Mouse (Mus musculus): ENCODE measurements around the gene Vps37b.

The Vps37b gene

DNA sequence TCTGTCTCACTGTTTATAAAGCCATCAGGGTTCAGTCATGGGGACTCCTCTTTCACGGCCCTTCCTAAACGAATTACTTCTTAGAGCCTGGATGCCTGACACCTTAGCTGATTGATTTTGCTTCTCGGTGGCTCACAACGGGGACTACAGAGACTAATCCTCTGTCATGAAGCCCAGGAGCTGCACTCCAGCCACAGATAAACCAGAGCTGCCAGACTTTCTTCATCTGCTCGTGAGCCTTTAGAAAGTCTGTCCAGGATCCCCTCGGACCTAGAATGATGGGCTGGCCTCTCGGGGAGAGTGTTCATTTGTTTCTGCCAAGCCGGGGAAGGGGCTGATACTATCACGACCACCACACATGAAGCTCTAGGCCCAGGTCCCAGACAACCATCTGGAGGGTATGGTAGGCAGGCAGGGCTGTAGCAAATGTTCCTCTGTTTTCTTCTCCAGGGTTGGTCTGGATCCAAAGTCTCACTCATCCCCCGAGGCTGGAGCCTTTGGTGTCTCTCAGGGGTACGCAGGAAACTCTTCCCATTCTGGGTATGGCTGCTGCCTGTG is 13.5 kb upstream of the Vps37b start:
- DNase-seq, result no peak

DNA sequence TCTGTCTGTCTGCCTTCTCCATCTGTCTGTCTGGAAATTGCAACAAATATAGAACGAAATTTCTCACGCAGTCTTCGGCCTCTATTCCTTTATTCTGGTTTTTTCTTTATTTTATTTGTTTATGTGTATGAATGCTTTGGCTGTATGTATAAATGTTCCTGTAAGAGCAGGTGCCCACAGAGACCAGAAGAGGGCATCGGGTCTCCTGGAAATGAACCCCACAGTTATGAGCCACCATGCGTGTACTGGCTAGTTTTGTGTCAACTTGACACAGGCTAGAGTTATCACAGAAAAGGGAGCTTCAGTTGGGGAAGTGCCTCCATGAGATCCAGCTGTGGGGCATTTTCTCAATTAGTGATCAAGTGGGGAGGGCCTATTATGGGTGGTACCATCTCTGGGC is 11.9 kb upstream of the Vps37b start:
- DNase-seq, result no peak

GRCm38 (mm10) chr5:124043212-124043978 is 11.3 kb upstream of the Vps37b start:
- peak; percentile 92 for DNase-seq

DNA sequence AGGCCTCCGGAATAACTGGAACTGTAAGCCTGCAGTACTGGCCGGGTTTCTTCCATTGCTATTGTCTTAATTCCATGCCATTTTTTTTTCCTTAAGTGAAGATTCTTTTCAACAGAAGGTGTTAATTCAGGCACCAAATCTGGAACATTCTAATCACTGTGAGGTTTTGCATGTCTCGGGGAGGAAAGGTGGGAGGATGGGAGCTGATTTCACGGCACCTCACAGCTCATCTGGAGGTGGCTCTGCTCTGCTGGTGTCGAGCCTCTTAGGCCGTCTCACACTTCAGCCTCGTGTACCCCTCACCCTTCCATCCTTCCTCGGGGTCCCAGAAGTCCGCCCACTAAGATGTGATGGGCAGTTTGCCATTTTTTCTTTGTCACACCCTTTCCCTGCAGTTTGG is 9.0 kb upstream of the Vps37b start:
- no peak for DNase-seq

GRCm38 (mm10) chr5:124039602-124040001 is 7.5 kb upstream of the Vps37b start:
- no peak for DNase-seq

- no peak for DNase-seq
Measured at GRCm38 (mm10) chr5:124036836-124037235, 4.8 kb upstream of the Vps37b start.

GRCm38 (mm10) chr5:124036341-124036740 is 4.3 kb upstream of the Vps37b start:
- no peak for DNase-seq

DNA sequence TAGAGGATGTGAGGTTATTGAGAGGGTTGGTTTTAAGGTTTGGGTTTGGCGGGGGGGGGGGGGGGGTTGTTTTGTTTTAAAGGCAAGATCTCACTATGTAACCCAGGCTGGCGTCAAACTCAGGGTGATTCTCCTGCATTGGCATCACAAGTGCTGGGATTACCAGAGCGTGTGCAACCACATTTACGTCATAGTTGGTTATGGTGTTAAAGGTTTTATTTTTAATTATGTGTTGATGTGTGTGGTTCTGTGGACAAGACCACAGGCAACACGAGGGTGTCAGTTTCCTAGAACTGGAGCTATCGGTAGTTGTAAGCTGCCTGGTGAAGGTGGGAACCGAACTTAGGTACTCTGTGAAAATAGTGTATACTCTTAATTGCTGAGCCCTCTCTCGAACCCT is 3.7 kb upstream of the Vps37b start:
- DNase-seq, result no peak

GRCm38 (mm10) chr5:124035406-124035805 is 3.3 kb upstream of the Vps37b start:
- no peak for DNase-seq

GRCm38 (mm10) chr5:124034471-124034870 is 2.4 kb upstream of the Vps37b start:
- no peak for DNase-seq

GRCm38 (mm10) chr5:124031068-124031955 is 758 bp downstream of the Vps37b start:
- no peak for DNase-seq

DNA sequence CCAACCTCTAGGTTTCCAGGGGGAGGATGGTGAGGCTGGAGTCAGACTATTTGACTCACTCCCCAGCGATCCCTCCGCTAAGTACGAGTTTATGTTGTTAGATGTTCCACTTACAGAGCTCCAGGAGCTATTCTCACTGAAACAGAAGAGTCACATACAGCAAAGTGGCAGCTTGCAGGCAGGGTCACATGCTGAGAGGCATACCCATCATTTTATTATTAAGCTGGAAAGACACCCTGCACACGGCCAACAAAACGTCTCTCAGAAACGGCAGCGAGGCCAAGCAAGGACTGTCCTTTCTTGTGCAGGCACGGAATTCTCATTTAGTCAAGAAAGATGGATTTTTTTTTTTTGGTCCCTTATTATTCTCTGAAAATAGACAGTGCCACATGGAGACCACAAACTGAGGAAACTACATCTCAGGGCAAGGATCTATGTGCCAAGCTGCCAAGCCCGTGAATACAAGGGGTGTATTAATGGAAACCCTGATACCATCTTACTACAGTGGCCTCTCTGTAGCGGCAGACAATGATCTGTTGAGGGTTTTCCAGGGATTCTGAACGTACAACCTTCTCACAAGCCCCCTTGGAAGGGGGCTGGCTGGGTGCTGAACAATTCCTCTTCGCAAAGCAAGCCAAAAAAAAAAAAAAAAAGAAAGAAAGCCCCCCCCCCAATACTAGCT is 1.5 kb downstream of the Vps37b start:
- no peak for DNase-seq

GRCm38 (mm10) chr5:124029220-124030035 is 2.6 kb downstream of the Vps37b start:
- DNase-seq, result no peak

- DNase-seq, result no peak
Measured at GRCm38 (mm10) chr5:124028680-124029079, 3.4 kb downstream of the Vps37b start.

- DNase-seq, result no peak
Measured at GRCm38 (mm10) chr5:124027702-124028470, 4.2 kb downstream of the Vps37b start.

GRCm38 (mm10) chr5:124026568-124026967 is 5.5 kb downstream of the Vps37b start:
- no peak for DNase-seq

- no peak for DNase-seq
Measured at GRCm38 (mm10) chr5:124025587-124026441, 6.3 kb downstream of the Vps37b start.

DNA sequence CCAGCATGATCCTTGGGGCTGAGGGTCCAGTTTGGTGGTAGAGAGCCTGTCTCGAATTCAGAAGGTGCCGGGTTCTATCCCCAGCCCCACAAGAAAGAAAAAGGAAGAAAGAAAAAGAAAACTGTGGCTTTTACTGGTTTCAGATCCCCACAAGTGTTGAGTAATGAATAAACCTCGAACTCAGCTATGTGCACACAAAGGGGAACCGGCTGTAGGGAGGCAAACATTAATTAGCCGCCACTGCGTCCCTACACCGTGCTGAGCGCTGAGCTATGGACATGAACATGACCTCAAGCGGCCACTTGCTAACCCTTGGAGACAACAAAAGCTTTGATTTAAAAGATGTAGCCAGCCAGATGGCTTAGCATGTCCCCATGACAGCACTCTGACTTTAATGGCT is 6.9 kb downstream of the Vps37b start:
- no peak for DNase-seq

DNA sequence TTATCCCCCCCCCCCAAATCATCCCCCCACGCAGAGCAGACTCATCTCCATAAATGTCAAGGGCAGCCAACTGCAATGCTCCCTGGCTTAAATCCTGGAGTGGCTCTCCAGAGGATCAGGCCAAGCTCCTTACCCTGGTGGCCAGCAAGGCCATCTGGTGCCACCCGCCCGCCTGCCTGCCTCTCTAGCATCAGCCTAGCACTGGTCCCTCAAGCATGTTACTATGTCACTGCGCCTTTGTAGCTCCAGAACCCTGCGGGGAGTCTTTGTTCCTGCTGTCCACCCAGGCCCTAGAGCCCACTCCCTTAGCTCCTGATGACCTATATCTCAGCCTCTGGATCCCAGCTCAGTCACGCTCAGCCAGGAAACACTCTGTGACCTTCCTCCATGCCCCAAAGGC is 7.4 kb downstream of the Vps37b start:
- no peak for DNase-seq

DNA sequence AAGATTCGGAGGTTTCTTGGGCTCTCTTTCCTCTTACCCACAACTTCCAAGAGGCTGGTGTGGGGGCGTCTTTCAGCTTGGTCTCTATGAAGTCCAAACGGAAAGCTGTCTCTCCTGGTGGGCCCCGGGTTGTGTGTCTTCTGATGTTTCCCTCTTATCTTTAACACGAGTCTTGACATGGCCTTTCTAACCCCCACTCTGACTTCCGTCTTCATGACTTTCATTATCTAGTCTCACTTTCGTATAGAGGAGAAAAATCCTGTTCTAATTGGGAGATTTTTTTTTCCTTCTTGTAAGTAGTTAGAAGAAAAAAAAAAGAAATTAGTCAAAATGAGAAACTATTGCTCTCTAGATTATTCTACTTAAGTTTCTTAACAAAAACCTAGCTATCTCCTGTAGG is 9.7 kb downstream of the Vps37b start:
- DNase-seq, result no peak

All from right cerebral cortex, adult 18-20 months (tissue).